Mouse (Mus musculus) forebrain, embryonic 11.5 days (tissue): ENCODE data around the gene Mttp. TPM values are rescaled to one million over a fixed set of nuclear protein-coding genes. Genes with fewer than 3 reads are reported as not detected.
A peak's percentile ranks its signal among the peaks of the same experiment; 100 is the strongest.
"Not testable (repeated sequence)": the region's sequence is repeated elsewhere in the genome, so short reads cannot be mapped to it uniquely, and the experiment has no call there.

Experiments
- ATAC-seq: fragments of 200-750 bp; cut with Nextera tagmentation; replicated peaks from 2 replicates; pipeline ENCODE4 v1.8.0; 2017; ENCODE audit warnings: moderate TSS enrichment; ENCODE audit not compliant: low FRiP score
- DNase-seq: peaks from one replicate; pipeline ENCODE4 v3.0.0-alpha.2; 2017; ENCODE audit warnings: low spot score
- H3K27ac ChIP-seq: fragments of 300-500 bp; sonication (generic); 2 replicates; pipeline ENCODE4 v1.5.1; 2014; ENCODE audit warnings: low read depth, low read length
- H3K27me3 ChIP-seq: fragments of 300-500 bp; sonication (generic); 2 replicates; pipeline ENCODE4 v1.6.1; 2014; ENCODE audit warnings: mild to moderate bottlenecking, low read length, mixed read lengths; ENCODE audit not compliant: control insufficient read depth, insufficient read depth
- H3K36me3 ChIP-seq: fragments of 300-500 bp; sonication (generic); 2 replicates; pipeline ENCODE4 v1.6.1; 2014; ENCODE audit warnings: mild to moderate bottlenecking, low read length, moderate library complexity, mixed read lengths; ENCODE audit not compliant: control insufficient read depth, insufficient read depth
- H3K4me1 ChIP-seq: fragments of 300-500 bp; sonication (generic); replicated peaks from 2 replicates; pipeline ENCODE4 v1.6.1; 2014; ENCODE audit warnings: low read length, mixed read lengths; ENCODE audit not compliant: control insufficient read depth, insufficient read depth
- H3K4me2 ChIP-seq: fragments of 300-500 bp; sonication (generic); 2 replicates; pipeline ENCODE4 v1.6.1; 2014; ENCODE audit warnings: low read depth, mild to moderate bottlenecking, low read length, moderate library complexity, mixed read lengths; ENCODE audit not compliant: severe bottlenecking
- H3K4me3 ChIP-seq: fragments of 300-500 bp; sonication (generic); 2 replicates; pipeline ENCODE4 v1.5.1; 2014; ENCODE audit warnings: low read depth, low read length
- H3K9ac ChIP-seq: fragments of 300-500 bp; sonication (generic); 2 replicates; pipeline ENCODE4 v1.6.1; 2014; ENCODE audit warnings: low read length
- H3K9me3 ChIP-seq: fragments of 300-500 bp; sonication (generic); 2 replicates; pipeline ENCODE4 v1.6.1; 2016; ENCODE audit warnings: low read length, mixed read lengths; ENCODE audit not compliant: control insufficient read depth
- WGBS: fragments of 180-500 bp; shearing (Covaris S2); extraction: QIAGEN DNeasy Blood & Tissue Kit; methylation state at CpG from one replicate; pipeline ENCODE4 v1.1.7; 2014; 5-methylcytosine and 5-hydroxymethylcytosine counted together
- polyA plus RNA-seq: library from polyadenylated mRNA; unstranded; fragments of >200 nt; fragmentation: Nextera tagmentation; extraction: Ambion mirVana; gene quantifications from 2 replicates; pipeline ENCODE4 v1.2.1, GENCODE M21; 2014

Mttp gene
- polyA plus RNA-seq, 1 experiment from 2014 or later = 12.5 TPM

- DNase-seq (no peak), ATAC-seq (no peak)
- H3K4me3 ChIP-seq = peak overlapping the region; percentile 65
- no peaks in the 10 kb centered on the region for H3K9me3 ChIP-seq
- H3K27me3 ChIP-seq = no peaks in the 10 kb centered on the region
- peak overlapping the region; percentile 79 for H3K9ac ChIP-seq
- no peaks in the 10 kb centered on the region for H3K4me1 ChIP-seq
- peak overlapping the region; percentile 98 for H3K27ac ChIP-seq
- peak overlapping the region; percentile 40; the same call in 1 of the 2 replicates for H3K4me2 ChIP-seq
- 11% methylated on average over 12 of the region's 12 CpGs for WGBS
- no peaks in the 10 kb centered on the region for H3K36me3 ChIP-seq
Observed at GRCm38 (mm10) chr3:138142733-138143314, 1.9 kb downstream of the Mttp start.

GRCm38 (mm10) chr3:138142052-138142732, 2.6 kb downstream of the Mttp start:
- DNase-seq (no peak), ATAC-seq (no peak)
- Histone ChIP-seq H3K36me3 (no peaks in the 10 kb centered on the region), H3K4me3 (0 out of 2 replicates have a peak overlapping the region, but pooled peaks have one; percentile 14), H3K4me2 (peak overlapping the region; percentile 32; the same call in 1 of the 2 replicates), H3K4me1 (no peaks in the 10 kb centered on the region), H3K27ac (no peak overlapping the region), H3K9me3 (no peaks in the 10 kb centered on the region), H3K27me3 (no peaks in the 10 kb centered on the region), H3K9ac (no peak overlapping the region; the same call in 1 of the 2 replicates)
- 77% methylated on average over 4 of the region's 4 CpGs for WGBS

GRCm38 (mm10) chr3:138139663-138140062, 5.1 kb downstream of the Mttp start:
- no peak overlapping the region for H3K9ac ChIP-seq
- H3K4me1 ChIP-seq = no peaks in the 10 kb centered on the region
- no peaks in the 10 kb centered on the region for H3K9me3 ChIP-seq
- no peak overlapping the region for H3K4me3 ChIP-seq
- no peaks in the 10 kb centered on the region for H3K36me3 ChIP-seq
- 95% methylated on average over 6 of the region's 6 CpGs for WGBS
- no peak for DNase-seq
- H3K27me3 ChIP-seq = no peaks in the 10 kb centered on the region
- no peak overlapping the region for H3K27ac ChIP-seq
- no peak overlapping the region for H3K4me2 ChIP-seq
- no peak for ATAC-seq

- H3K36me3 ChIP-seq, H3K4me3 ChIP-seq, H3K9ac ChIP-seq, H3K27ac ChIP-seq, H3K27me3 ChIP-seq, H3K4me1 ChIP-seq, DNase-seq, H3K4me2 ChIP-seq, ATAC-seq, H3K9me3 ChIP-seq: not testable (repeated sequence)
- WGBS = 94% methylated on average over 13 of the region's 13 CpGs
Observed at GRCm38 (mm10) chr3:138138146-138138545, 6.6 kb downstream of the Mttp start.

GRCm38 (mm10) chr3:138134528-138134927, 10.2 kb downstream of the Mttp start:
- 89% methylated on average over 1 of the region's 1 CpGs for WGBS
- Histone ChIP-seq H3K4me1 (no peaks in the 10 kb centered on the region; the same call in 1 of the 2 replicates), H3K9me3 (no peaks in the 10 kb centered on the region), H3K4me3 (no peak overlapping the region), H3K4me2 (no peak overlapping the region), H3K9ac (no peak overlapping the region), H3K36me3 (no peaks in the 10 kb centered on the region), H3K27me3 (no peaks in the 10 kb centered on the region), H3K27ac (no peak overlapping the region)
- DNase-seq = no peak
- no peak for ATAC-seq

- Histone ChIP-seq H3K9me3 (no peaks in the 10 kb centered on the region), H3K9ac (no peak overlapping the region), H3K4me2 (no peak overlapping the region), H3K4me3 (no peak overlapping the region), H3K27ac (no peak overlapping the region), H3K4me1 (no peaks in the 10 kb centered on the region; the same call in 1 of the 2 replicates), H3K36me3 (no peaks in the 10 kb centered on the region), H3K27me3 (no peaks in the 10 kb centered on the region)
- WGBS = 89% methylated on average over 11 of the region's 11 CpGs
- no peak for DNase-seq
- no peak for ATAC-seq
Observed at GRCm38 (mm10) chr3:138133916-138134315, 10.9 kb downstream of the Mttp start.

GRCm38 (mm10) chr3:138133463-138133862, 11.3 kb downstream of the Mttp start:
- H3K9ac ChIP-seq = no peak overlapping the region
- no peak overlapping the region for H3K4me2 ChIP-seq
- H3K4me3 ChIP-seq = no peak overlapping the region
- WGBS = 88% methylated on average over 8 of the region's 8 CpGs
- H3K4me1 ChIP-seq = no peaks in the 10 kb centered on the region; the same call in 1 of the 2 replicates
- H3K27me3 ChIP-seq = no peaks in the 10 kb centered on the region
- DNase-seq (no peak), ATAC-seq (no peak)
- H3K27ac ChIP-seq = no peak overlapping the region
- H3K9me3 ChIP-seq = no peaks in the 10 kb centered on the region
- no peaks in the 10 kb centered on the region for H3K36me3 ChIP-seq

GRCm38 (mm10) chr3:138131168-138131567, 13.6 kb downstream of the Mttp start:
- 55% methylated on average over 9 of the region's 9 CpGs for WGBS
- Histone ChIP-seq H3K27ac (no peak overlapping the region), H3K9ac (no peak overlapping the region), H3K4me3 (no peak overlapping the region), H3K27me3 (no peaks in the 10 kb centered on the region), H3K36me3 (no peaks in the 10 kb centered on the region), H3K4me1 (no peaks in the 10 kb centered on the region; the same call in 1 of the 2 replicates), H3K4me2 (no peak overlapping the region), H3K9me3 (no peaks in the 10 kb centered on the region)
- no peak for DNase-seq
- ATAC-seq = no peak
